Mouse (Mus musculus) liver, embryonic 14.5 days (tissue): ENCODE data around the gene Cyp2c39.

ENCODE experiments used
- CTCF ChIP-seq: IDR thresholded peaks from 2 replicates; pipeline ENCODE4 v1.5.1; 2016; ENCODE audit warnings: antibody characterized with exemption, low read depth, control low read depth
- EP300 ChIP-seq: IDR thresholded peaks from 2 replicates; pipeline ENCODE4 v1.6.1; 2016; ENCODE audit warnings: antibody characterized with exemption, low read depth

DNA sequence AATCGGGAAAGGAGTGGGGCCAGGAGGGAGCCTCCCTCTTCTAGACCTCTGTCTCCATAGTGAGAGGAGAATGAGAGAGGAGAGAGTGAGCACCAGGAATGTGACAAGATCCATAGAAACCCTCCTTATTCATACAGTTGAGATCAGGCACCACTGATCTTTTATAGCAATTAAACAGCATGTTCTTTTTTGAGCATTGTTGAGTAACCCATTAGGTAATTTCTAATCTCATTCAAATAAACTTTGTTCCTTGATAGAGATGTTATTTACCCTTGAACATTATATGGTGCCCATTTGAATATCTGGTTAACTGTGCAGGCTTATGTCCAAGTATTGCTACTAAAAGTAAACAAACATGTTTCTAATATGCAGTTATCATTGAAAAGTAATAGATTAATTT, 47.7 kb upstream of the Cyp2c39 start, which contains the start of gene Cyp2c38:
- TF ChIP-seq CTCF (no peak), EP300 (no peak)
